Mouse (Mus musculus) limb, embryonic 11.5 days (tissue): ENCODE measurements around the gene Pla2g6. TPM values are rescaled to one million over a fixed set of nuclear protein-coding genes. Genes with fewer than 3 reads are reported as not detected.

Experiments
- ATAC-seq: fragments of 200-750 bp; cut with Nextera tagmentation; 2 replicates; pipeline ENCODE4 v1.8.0; 2017; ENCODE audit warnings: low read depth; ENCODE audit not compliant: insufficient number of reproducible peaks, low FRiP score, low TSS enrichment
- DNase-seq: peaks from one replicate; pipeline ENCODE4 v3.0.0-alpha.2; 2015; ENCODE audit warnings: low spot score
- H3K27ac ChIP-seq: fragments of 300-500 bp; sonication (generic); replicated peaks from 2 replicates; pipeline ENCODE4 v1.5.1; 2014; ENCODE audit warnings: low read depth, mild to moderate bottlenecking, low read length
- H3K27me3 ChIP-seq: fragments of 300-500 bp; sonication (generic); 2 replicates; pipeline ENCODE4 v1.6.1; 2014; ENCODE audit warnings: mild to moderate bottlenecking, low read length, mixed read lengths; ENCODE audit not compliant: control insufficient read depth, insufficient read depth
- H3K36me3 ChIP-seq: fragments of 300-500 bp; sonication (generic); 2 replicates; pipeline ENCODE4 v1.6.1; 2014; ENCODE audit warnings: mild to moderate bottlenecking, low read length, moderate library complexity, mixed read lengths; ENCODE audit not compliant: control insufficient read depth, insufficient read depth
- H3K4me1 ChIP-seq: fragments of 300-500 bp; sonication (generic); 2 replicates; pipeline ENCODE4 v1.6.1; 2014; ENCODE audit warnings: low read length, mixed read lengths; ENCODE audit not compliant: control insufficient read depth, insufficient read depth
- H3K4me2 ChIP-seq: fragments of 300-500 bp; sonication (generic); 2 replicates; pipeline ENCODE4 v1.6.1; 2014; ENCODE audit warnings: low read depth, mild to moderate bottlenecking, moderate library complexity; ENCODE audit not compliant: severe bottlenecking
- H3K4me3 ChIP-seq: fragments of 300-500 bp; sonication (generic); 2 replicates; pipeline ENCODE4 v1.5.1; 2014; ENCODE audit warnings: low read depth, low read length
- H3K9ac ChIP-seq: fragments of 300-500 bp; sonication (generic); 2 replicates; pipeline ENCODE4 v1.6.1; 2014; ENCODE audit warnings: mild to moderate bottlenecking, low read length
- H3K9me3 ChIP-seq: fragments of 300-500 bp; sonication (generic); 2 replicates; pipeline ENCODE4 v1.6.1; 2016; ENCODE audit warnings: low read length; ENCODE audit not compliant: control insufficient read depth
- WGBS: fragments of 180-500 bp; shearing (Covaris S2); extraction: QIAGEN DNeasy Blood & Tissue Kit; methylation state at CpG from one replicate; pipeline ENCODE4 v1.1.7; 2014; 5-methylcytosine and 5-hydroxymethylcytosine counted together
- polyA plus RNA-seq: library from polyadenylated mRNA; unstranded; fragments of >200 nt; fragmentation: Nextera tagmentation; extraction: Ambion mirVana; gene quantifications from 2 replicates; pipeline ENCODE4 v1.2.1, GENCODE M21; 2014

Pla2g6 gene
- polyA plus RNA-seq, 1 experiment from 2014 or later: 10.8 TPM

- Histone ChIP-seq H3K27ac (no peak overlapping the region), H3K27me3 (no peaks in the 10 kb centered on the region), H3K9ac (no peak overlapping the region), H3K36me3 (no peaks in the 10 kb centered on the region), H3K9me3 (no peaks in the 10 kb centered on the region), H3K4me2 (no peak overlapping the region), H3K4me3 (no peak overlapping the region), H3K4me1 (no peaks in the 10 kb centered on the region)
- 77% methylated on average over 5 of the region's 5 CpGs for WGBS
- ATAC-seq: no peak
- no peak for DNase-seq
Measured at GRCm38 (mm10) chr15:79282434-79282833, 45.8 kb downstream of the Pla2g6 start.

DNA sequence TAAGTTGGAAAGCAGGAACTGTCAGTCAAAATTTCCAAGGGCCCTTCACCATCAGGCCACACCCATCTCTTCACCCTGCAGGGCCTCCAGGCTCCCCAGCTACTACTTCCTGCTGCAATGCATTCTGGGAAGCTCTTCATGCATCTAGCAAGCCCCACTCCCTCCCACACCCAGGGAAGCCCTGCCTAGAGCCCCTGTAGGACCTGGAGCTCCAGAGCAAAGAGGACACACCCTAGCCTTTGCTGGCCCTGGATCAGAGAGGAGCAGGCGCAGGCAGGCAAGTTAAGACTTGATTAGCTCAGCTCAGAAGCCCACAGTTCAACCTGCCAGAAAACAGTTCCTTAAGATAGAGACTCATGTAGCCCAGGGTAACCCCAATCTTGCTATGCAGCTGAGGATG lies 46.8 kb downstream of the Pla2g6 start:
- 60% methylated on average over 1 of the region's 1 CpGs for WGBS
- DNase-seq: no peak
- no peak overlapping the region for H3K27ac ChIP-seq
- no peak overlapping the region for H3K9ac ChIP-seq
- no peaks in the 10 kb centered on the region for H3K27me3 ChIP-seq
- ATAC-seq: no peak
- no peak overlapping the region for H3K4me2 ChIP-seq
- H3K36me3 ChIP-seq: no peaks in the 10 kb centered on the region
- H3K9me3 ChIP-seq: no peaks in the 10 kb centered on the region
- no peak overlapping the region for H3K4me3 ChIP-seq
- no peaks in the 10 kb centered on the region for H3K4me1 ChIP-seq

DNA sequence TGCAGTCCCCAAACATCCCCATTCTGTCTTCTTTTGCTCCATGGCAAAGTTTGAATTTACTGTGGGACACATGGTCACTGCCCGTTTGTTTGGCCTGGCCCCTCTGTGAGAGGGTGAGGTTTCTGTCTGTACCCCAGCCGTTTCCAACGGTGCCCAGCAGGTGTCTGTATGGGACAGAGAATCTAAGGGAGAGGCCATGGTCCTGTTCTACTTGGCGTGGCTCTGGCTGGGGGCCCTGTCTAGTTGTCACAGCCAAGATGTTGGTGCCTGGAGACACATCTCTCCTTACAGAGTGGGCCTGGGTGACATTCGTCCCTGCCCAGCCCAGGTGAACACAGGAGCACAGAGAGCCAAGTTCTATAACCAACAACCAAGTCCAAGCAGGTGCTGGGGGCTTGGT lies 47.3 kb downstream of the Pla2g6 start:
- ATAC-seq (no peak), DNase-seq (no peak)
- H3K4me3 ChIP-seq: no peak overlapping the region
- H3K4me2 ChIP-seq: no peak overlapping the region
- no peaks in the 10 kb centered on the region for H3K9me3 ChIP-seq
- H3K36me3 ChIP-seq: no peaks in the 10 kb centered on the region
- no peak overlapping the region for H3K9ac ChIP-seq
- H3K27ac ChIP-seq: no peak overlapping the region
- WGBS: 68% methylated on average over 5 of the region's 5 CpGs
- no peaks in the 10 kb centered on the region for H3K4me1 ChIP-seq
- H3K27me3 ChIP-seq: no peaks in the 10 kb centered on the region

GRCm38 (mm10) chr15:79280209-79280608 lies 48.0 kb downstream of the Pla2g6 start:
- Histone ChIP-seq H3K4me2 (no peak overlapping the region), H3K27me3 (no peaks in the 10 kb centered on the region), H3K4me1 (no peaks in the 10 kb centered on the region), H3K9me3 (no peaks in the 10 kb centered on the region), H3K36me3 (no peaks in the 10 kb centered on the region), H3K4me3 (no peak overlapping the region), H3K9ac (no peak overlapping the region), H3K27ac (no peak overlapping the region)
- DNase-seq: peak; percentile 44
- WGBS: 29% methylated on average over 6 of the region's 6 CpGs
- ATAC-seq: no peak

- no peak overlapping the region for H3K4me3 ChIP-seq
- DNase-seq (no peak), ATAC-seq (no peak)
- H3K36me3 ChIP-seq: no peaks in the 10 kb centered on the region
- H3K9ac ChIP-seq: no peak overlapping the region
- H3K9me3 ChIP-seq: no peaks in the 10 kb centered on the region
- H3K27ac ChIP-seq: no peak overlapping the region
- no peaks in the 10 kb centered on the region for H3K4me1 ChIP-seq
- H3K4me2 ChIP-seq: no peak overlapping the region
- WGBS: 73% methylated on average over 10 of the region's 10 CpGs
- H3K27me3 ChIP-seq: no peaks in the 10 kb centered on the region
Measured at GRCm38 (mm10) chr15:79277728-79278127, 50.5 kb downstream of the Pla2g6 start.

- Histone ChIP-seq H3K36me3 (no peaks in the 10 kb centered on the region), H3K4me3 (no peak overlapping the region), H3K9ac (no peak overlapping the region; the same call in 1 of the 2 replicates), H3K9me3 (no peaks in the 10 kb centered on the region), H3K27me3 (peaks cover 11% of the 10 kb centered on the region), H3K4me1 (peaks cover 6% of the 10 kb centered on the region; the same call in 1 of the 2 replicates), H3K4me2 (no peak overlapping the region), H3K27ac (no peak overlapping the region)
- WGBS: 63% methylated on average over 10 of the region's 10 CpGs
- no peak for ATAC-seq
- DNase-seq: no peak
Measured at GRCm38 (mm10) chr15:79273020-79273419, 55.2 kb downstream of the Pla2g6 start.

- H3K4me3 ChIP-seq: peak overlapping the region; percentile 15; the same call in 1 of the 2 replicates
- peak overlapping the region; percentile 65 for H3K4me2 ChIP-seq
- H3K36me3 ChIP-seq: no peaks in the 10 kb centered on the region
- H3K9me3 ChIP-seq: no peaks in the 10 kb centered on the region
- peaks cover 6% of the 10 kb centered on the region; the same call in 1 of the 2 replicates for H3K4me1 ChIP-seq
- no peak for ATAC-seq
- H3K27ac ChIP-seq: no peak overlapping the region
- peak; percentile 73 for DNase-seq
- H3K9ac ChIP-seq: no peak overlapping the region
- WGBS: 14% methylated on average over 17 of the region's 17 CpGs
- H3K27me3 ChIP-seq: peaks cover 11% of the 10 kb centered on the region
Measured at GRCm38 (mm10) chr15:79271124-79271746, 57.0 kb downstream of the Pla2g6 start.

DNA sequence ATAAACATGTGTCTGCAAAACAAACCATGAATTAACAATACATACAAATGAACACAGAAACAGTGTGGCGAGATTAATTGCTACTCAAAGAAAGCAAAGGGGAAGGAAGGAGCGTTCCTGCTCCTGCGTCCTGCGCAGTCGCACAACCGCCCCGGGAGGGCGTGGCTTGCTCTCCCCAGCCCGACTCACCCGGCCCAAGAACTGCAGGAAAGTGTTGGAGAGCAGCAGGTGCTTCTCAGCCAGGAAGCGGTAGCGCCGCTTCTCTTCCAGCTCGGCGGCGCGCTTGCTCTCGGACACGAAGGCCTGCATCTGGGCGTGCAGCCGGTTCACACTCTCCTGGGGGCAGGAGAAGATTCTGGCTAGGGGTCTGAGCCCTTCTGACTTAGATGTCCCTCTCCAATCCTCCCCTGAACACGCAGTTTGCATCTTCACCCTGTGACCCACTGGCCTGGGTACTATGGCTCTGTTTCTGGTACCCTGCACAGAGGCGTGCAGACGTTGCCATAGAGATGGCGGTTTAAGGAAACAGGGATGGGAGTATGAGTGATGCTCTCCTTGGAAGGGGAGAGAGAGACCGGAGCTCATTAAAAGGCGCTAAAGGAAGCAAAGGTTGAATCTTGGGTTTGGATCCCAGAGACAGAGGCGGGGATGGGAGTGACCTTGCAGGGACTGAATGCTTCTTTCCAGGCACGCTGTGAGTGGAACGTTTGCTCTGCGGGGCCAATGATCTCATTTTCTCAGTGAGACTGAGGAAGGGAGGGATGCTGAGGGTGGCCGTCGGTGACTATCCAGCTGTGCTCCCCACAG lies 57.7 kb downstream of the Pla2g6 start:
- Histone ChIP-seq H3K4me2 (peak overlapping the region; percentile 65), H3K9ac (0 out of 2 replicates have a peak overlapping the region, but pooled peaks have one; percentile 19), H3K36me3 (no peaks in the 10 kb centered on the region), H3K9me3 (no peaks in the 10 kb centered on the region), H3K27ac (no peak overlapping the region), H3K4me1 (peaks cover 6% of the 10 kb centered on the region; the same call in 1 of the 2 replicates), H3K27me3 (peaks cover 11% of the 10 kb centered on the region), H3K4me3 (peak overlapping the region; percentile 15)
- 1% methylated on average over 33 of the region's 33 CpGs for WGBS
- DNase-seq (peak; percentile 73), ATAC-seq (no peak)
